Mouse (Mus musculus): ENCODE results near the gene Daam2.
"Not testable (repeated sequence)": the region's sequence is repeated elsewhere in the genome, so short reads cannot be mapped to it uniquely, and the experiment has no call there.

Daam2 gene

DNA sequence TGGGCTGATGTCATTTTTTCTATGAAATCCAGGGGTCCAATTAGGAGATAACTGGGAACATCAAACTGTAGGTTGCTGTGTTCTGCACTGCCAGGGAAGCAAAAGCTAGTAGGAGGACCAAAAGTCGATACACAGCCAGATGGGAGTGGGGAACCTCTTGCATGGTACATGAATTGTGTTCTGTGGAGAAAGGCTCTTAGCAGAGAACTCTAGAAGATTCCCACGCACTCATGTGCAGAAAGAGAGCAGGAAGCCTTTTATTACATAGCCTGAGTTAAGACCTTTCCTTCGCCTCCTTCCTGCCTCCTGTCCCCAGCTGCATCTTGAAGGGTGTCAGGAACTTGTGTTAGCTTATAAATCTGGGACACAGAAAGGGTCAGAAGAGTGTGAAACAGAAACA lies 82.3 kb downstream of the Daam2 start:
- no peak for DNase-seq (ENCODE audit: low spot score in 2 of 2)

DNA sequence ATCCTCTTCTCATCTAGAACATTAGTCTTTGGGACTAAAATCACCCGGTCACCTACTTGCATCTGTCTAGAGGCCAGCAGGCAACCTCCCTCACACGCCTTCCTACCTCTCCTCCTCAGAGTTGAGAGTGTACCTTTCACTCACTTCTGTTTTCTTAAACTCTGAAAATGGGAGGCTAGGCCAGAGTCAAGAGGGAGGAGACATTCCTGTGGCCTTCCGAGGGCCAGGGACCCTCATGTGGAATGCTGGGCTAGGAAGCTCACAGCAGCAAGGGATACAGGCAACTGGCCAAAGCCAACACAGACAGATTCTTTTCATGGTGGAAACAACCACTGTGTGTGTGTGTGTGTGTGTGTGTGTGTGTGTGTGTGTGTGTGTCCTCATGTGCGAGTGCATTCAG lies 86.8 kb downstream of the Daam2 start:
- no peak for DNase-seq (ENCODE audit: low spot score in 2 of 2)

DNA sequence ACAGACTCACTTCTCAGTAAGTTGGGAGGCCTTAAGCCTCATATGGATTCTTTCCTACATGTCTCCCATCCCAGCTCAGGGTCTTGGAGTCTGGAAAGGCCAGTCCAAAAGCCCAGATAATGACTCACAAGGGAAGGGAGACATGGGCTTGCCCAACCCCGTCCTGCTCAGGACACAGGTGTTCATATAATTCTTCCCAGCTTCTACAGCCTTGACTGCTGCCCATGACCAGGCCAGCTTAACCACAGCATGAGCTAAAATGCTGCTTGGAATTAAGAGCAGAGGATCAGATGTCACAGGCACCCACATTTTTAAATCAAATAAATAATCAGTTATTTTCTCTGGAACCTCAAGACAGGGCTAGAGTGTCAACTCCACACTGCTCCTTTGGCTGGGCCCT lies 89.0 kb downstream of the Daam2 start:
- DNase-seq (ENCODE audit: low spot score in 2 of 2): no peak

DNA sequence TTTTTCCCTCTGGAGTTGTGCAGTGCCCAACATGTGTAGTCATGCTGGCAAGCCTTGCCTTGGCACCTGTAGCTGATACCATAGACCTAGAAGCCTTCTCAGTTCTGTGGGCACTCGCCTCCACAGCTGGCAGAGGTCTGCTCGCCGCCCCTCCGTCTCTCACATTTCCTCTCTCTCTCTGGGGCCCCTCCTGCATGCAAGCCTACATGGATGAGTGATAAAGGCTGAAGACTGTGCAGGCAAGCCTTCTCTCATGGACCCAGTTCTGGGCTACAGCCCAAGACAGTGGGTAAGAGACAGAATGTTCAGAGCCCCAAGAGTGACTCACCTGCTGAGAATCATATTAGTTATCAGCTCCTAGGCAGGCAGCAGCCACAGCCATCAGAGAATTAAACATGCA lies 90.1 kb downstream of the Daam2 start:
- DNase-seq (ENCODE audit: low spot score in 2 of 2): no peak

DNA sequence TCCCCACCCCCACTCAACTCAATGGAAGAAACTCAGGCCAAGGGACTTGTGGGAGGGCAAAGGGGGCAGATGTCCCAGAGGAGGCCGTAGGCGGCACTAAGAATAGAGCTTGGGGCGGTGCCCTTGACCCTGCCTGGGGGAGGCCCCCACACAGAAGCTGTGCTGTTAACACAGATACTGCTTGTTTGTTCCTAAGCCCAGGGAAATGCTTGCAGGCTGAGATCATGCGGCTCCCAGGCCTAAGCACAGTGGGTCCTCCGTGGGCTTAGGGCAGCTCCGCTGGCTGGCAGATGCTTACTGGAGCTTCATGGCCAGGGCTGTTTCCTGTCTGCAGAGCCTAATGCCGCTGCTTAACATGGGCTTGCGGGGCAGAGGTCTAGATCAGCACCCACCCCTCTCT lies 91.5 kb downstream of the Daam2 start:
- no peak for DNase-seq (ENCODE audit: low spot score in 2 of 2)

DNA sequence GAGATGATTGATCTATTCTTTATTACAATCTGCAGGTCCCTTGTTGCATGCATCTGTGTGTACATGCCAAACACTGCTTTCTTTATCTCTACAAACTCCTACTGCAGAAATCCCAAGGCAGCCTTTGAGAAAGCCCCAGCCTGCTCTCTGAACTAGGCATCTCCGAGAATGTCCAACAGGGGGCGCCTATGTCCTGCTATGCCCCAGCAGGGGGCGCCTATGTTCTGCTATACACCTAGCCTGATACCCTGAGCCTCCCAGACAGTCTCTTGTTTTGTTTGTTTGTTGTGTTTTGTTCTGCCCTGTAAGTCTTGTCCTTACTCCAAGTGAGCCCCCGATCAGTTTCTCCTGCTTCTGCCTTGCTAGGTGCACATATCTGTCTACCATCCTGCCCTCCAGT lies 95.9 kb downstream of the Daam2 start:
- peak; percentile 66 to 88 for DNase-seq (ENCODE audit: low spot score in 2 of 2)

DNA sequence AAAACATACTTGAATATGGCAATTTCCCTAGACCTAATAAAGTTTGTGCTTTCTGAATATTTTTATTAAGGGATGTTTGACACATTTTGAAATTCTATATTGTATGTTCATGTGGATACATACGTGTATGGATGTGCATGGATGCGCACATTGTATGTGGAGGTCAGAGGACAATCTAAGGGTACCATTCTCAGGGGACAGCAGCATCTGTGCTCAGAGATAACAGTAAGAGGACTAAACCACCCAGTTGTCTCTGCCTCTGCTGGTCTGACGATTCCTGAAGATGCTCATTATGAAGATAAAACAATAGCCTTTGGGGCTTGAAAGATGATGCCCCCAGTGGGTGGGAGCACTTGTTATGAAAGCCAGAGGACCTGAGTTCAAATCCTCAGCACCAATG lies 99.3 kb downstream of the Daam2 start:
- DNase-seq (ENCODE audit: low spot score in 2 of 2): no peak

DNA sequence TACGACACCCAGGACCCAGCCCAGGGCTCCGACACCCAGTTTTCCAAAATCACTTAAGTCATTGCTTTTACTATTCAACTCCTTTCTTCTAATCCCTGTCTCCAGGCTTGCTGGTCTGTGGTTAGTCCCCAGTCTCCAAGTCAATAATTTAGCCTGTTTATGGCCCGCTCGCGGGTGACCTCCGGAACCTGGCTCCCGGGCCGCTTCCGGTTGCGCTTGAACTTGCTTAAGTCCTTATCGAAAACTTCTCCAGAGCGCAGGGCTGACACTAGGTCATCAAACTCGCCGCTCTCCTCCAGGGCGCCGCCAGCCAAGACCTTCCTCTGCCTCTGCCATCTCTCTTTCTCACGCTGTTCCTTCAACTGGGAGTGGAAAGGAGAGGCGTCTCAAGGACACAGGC lies 105.8 kb downstream of the Daam2 start:
- no peak for DNase-seq (ENCODE audit: low spot score in 2 of 2)

DNA sequence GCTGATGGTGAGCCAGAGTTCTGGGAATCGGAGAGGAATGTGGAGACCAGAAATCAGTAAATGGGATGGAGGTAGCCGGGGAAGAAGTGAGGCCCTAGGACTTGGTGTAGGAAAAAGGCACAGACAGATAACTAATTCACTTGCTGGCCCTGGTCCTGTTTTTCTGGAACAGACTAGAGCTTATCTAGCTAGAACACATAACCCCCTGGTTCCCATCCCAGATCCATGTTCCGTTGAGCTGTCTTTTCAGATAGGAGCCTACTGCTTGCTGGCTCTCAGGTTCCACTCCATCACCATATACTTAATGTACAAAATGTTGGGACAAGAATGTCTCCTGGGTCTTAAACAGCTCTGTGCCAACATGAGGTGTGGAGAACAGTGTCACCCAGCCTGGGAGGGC lies 106.3 kb downstream of the Daam2 start:
- DNase-seq (ENCODE audit: low spot score in 2 of 2): no peak

DNA sequence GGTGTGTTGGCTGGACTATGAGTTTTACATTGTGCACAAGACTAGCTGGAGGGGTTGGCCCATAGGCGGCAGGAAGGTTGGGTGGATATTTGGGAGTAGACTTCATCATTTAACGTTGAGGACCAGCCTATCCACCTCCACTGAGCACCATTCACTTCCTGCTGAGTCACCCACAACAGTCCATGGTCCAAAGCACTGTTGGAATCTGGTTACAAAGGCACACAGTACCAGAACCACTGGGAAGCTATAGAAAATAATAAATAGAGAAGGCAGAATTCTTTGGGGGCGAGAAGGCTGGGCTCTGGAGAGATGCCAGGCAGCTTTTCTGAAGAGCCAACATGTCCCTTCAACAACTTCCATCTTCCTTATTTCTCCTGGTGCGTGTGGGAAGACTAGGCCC lies 107.8 kb downstream of the Daam2 start:
- DNase-seq (ENCODE audit: low spot score in 2 of 2): no peak

DNA sequence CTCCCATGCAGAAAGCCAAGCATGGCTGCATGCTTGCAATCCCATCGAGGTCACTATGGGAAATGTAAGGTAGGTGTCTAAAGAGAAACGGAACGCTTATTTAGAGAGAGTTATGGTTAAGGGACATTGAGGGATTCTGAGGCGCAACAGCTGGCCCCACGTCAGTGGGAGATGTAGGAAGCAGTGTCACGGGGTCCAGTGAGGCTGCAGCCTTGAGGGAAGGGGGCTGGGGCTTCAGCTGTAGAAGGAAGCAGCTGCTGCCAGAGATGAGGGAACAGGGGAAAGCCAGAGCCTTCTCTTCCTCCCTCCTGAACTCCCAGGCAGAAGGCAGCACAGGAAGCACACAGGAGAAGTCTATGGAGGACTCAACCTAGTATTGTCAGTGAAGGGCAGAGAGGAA lies 113.2 kb downstream of the Daam2 start:
- DNase-seq (ENCODE audit: low spot score in 2 of 2): no peak

DNA sequence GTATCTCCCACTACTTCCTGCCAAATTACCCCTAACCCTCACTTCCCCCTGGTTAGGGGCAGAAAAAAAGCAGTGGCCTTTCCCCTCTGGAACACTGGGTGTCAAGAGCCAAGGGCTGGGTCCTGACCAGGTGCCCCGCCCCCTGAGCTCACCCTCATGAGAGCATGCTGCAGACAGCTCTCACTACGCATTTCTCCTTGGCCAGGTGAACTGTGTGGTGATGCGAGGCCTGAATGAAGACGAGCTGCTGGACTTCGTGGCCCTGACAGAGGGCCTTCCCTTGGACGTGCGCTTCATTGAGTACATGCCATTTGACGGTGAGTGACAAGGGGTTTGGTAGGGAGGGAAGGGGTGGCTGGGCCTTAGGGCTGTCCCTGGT lies 114.9 kb downstream of the Daam2 start:
- DNase-seq (ENCODE audit: low spot score in 2 of 2): no peak

DNA sequence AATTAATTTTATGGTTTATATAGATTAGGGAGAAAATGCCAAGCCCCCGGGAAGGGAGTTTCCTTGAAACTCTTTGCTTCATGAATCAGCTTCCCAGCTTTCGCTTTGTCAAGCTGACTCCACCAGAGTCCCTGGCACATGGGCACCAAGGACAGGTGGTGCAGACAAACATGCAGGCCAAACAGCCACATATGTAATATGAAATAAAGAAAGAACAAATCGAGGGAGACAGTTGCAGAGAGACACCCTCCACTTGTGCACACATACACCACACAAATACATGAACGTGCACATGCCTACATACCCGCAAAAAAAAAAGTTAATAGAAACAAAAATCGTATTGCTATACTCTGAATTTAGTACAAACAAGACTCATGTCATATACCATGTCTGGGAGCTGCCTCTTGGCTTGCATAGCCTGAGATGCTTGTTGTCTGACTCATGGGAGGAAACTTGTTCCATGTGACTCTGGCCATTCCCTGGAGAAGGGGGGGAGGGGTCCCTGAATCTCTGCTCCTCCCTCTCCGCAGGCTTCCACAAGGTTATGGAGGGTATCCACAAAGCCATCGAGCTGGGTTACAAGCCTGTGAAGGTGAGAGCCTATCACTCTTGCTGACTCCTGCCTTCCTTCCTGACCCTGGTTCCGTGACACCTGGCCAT lies 115.4 kb downstream of the Daam2 start:
- no peak for DNase-seq (ENCODE audit: low spot score in 2 of 2)

DNA sequence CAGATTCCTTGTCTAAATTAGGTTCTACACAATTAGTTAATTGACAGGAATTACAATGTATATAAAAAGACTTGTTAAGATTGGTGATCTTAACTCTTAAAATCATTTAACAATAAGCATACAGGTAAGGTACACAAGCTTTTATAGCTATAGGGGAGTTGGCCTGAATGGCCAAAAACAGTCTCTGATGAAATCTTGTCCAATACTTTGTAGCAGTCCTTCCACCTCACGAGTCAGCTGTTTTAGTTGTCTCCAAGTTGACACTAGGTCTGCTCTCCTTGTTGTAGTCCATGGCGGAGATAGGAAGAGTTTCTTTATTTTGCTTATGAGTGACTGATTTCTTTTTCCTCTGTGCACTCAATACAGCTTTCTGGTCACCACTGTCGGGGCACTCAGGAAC lies 121.3 kb downstream of the Daam2 start:
- DNase-seq (ENCODE audit: low spot score in 2 of 2): not testable (repeated sequence)

DNA sequence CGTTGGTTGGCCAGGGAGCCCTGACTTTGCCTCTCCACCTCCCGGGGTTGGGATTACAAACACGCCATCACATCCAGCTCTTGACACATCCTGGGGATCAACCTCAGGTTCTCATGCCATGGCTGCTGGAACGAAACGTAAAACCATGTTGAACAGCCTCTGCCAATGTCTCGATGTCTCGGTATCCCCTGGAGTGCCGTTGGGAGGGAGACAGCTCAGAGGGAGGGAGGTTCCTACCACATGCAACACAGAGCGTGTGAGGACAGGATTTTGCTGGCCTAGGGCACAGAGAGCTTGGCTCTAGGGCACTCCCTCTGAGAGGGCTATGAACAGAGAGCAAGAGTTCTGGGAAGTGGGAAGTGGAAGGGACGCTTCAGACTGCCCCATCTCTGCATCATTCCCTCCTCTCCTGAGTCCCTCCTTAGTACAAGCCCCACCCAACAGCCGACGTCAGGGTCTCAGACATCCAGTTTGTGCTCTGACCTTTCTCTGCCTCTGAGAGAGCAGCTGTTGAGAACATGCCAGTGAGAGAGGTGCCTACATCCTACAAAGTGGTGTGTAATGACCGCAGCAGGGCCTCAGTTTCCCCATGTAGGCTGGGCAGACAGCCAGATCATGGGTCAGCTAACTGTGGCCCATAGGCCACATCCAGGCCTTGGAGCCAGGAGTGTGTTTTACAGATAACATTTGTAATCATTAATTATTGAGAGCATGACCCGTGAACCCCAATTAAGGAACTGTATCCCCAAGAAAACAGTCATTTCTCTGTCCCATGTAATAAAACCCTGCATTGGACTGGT lies 123.6 kb downstream of the Daam2 start:
- peak in 1 of 2 experiments; percentile 47 for DNase-seq (ENCODE audit: low spot score in 2 of 2)

DNA sequence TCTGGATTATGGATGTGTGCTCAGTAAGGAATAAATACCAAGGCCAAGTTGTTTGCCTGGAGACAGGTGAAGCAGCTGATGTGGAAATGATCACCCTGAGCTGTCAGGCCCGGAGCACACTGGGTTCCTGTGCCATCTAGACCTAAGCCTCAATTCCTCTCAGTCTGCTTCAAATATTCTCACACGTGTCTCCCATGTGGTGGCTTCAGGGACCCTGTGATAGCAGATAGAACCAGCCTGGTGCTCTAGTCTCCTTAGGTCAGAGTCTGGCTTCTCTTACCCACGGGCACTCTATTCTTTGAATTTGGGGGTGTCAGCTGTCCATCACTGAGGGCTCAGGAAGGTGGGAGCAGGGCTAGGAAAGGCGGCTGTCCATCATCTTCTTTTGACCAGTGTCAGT lies 124.4 kb downstream of the Daam2 start:
- DNase-seq (ENCODE audit: low spot score in 2 of 2): peak in 1 of 2 experiments; percentile 60

DNA sequence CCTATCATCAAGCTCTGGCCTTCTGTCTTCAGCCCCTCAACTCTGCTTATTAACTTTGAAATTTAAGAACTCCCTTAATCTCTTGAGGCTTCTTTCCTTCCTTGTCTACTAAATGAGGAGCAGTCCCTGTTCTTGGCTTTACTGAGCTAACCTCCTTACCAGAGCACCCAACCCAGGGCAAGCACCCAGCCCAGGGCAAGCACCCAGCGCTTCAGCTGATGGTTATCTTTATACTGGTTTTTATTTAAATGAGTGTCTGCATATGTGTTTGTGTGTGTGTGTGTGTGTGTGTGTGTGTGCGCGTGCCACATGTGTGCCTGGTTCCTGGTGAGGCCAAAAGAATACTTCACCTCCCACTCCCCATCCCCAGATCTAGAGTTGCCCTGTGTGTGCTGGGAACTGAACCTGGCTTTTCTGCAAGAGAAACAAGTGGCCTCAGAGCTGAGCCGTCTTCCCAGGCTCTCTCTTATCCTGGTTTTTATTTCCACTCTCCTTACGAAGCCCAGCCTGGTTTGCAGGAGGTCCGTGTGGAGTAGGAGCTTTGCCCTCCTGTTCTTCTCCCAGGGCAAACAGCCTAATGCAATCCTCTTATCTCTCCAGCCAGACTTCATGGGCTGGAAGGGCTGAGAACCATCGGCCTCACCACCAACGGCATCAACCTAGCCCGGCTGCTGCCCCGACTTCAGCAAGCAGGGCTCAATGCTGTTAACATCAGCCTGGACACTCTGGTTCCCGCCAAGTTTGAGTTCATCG lies 125.1 kb downstream of the Daam2 start:
- DNase-seq (ENCODE audit: low spot score in 2 of 2): peak; percentile 75 to 79

DNA sequence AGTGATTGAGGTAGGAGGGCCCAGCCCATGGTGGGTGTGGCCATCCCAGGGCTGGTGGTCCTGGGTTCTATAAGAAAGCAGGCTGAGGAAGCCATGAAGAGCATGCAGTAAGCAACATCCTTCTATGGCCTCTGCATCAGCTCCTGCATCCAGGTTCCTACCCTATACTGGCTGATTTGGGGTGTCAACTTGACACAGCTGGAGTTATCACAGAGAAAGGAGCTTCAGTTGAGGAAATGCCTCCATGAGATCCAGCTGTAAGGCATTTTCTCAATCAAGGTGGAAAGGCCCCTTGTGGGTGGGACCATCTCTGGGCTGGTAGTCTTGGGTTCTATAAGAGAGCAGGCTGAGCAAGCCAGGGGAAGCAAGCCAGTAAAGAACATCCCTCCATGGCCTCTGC lies 126.8 kb downstream of the Daam2 start:
- DNase-seq (ENCODE audit: low spot score in 2 of 2): peak; percentile 11 to 52

DNA sequence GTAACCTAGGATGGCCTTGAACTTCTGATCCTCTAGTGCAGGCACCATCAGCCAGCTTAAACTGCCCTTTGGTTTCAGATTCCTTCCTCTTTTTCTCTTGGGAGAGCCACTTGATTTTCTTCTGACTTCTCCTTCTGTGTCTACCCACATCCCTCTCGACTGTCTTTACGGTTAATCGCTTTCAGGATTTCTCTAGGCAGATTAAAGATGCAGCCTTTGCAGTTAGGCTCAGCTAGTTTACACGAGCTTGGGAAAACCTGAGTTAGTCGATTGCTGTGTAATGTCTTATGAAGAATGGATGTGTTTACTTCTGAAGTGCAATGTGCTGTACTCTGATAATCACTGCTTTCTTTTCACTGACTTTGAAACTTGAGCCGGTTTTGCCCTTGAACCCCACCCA lies 127.5 kb downstream of the Daam2 start:
- peak; percentile 11 to 55 for DNase-seq (ENCODE audit: low spot score in 2 of 2)

DNA sequence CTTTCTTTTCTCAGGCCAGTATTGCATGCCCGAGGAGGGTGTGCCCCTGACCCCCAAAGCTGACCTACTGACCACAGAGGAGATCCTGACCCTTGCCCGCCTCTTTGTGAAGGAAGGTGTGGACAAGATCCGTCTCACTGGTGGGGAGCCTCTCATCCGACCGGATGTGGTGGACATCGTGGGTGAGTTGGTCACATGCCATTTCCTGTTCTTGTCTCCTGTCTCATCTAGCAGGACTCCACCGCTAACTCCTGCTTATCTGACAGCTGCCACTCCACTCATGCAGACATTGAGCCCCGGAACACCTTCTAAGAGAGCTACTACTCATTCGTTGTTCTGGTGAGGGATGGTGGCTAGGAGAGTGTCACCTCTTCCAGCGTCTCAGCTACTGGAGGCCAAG lies 129.1 kb downstream of the Daam2 start:
- DNase-seq (ENCODE audit: low spot score in 2 of 2): peak; percentile 15 to 60

DNA sequence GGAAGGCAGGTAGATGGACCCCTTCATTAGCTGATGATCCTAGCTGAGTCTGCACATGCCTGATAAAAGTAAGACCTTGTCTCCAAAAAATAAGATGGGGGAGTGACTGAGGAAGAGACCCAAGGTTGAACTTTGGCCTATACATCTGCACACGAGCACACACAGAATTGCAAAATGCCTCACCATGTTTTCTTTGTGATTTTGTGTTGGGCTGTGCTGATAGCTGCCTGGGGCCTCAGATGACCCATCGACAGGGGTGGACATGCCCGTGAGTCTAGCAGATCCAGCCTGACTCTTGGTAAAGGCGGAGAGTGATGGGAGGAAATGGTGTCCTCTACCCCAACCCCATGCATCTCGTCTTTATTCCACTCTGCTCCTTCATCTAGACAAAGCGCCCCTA lies 129.9 kb downstream of the Daam2 start:
- DNase-seq (ENCODE audit: low spot score in 2 of 2): peak; percentile 9 to 40

DNA sequence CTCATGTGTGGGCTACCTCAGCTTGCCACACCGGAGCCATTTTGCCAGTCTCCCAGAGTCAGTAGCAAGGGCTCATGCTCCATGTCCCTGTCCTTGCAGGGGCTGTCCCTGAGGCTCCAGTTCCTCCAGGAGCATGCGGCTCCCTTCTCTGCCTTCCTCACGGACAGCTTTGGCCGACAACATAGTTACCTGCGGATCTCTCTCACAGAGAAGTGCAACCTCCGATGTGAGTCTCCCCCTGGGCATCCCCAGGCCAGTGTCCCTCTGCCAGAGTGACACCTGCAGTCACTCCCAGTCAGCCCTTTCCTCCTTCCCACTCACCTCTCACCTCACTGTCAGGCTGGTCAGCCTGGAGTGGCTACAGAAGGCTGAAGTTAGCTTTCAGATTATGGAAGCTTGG lies 131.1 kb downstream of the Daam2 start:
- peak; percentile 13 to 60 for DNase-seq (ENCODE audit: low spot score in 2 of 2)

Measured in spleen, postnatal 4 days (tissue).